Mouse (Mus musculus) kidney, postnatal 14 days (tissue): ENCODE data around the gene Gm5934.
"Not testable (repeated sequence)": the region's sequence is repeated elsewhere in the genome, so short reads cannot be mapped to it uniquely, and the experiment has no call there.

ENCODE experiments used
- DNase-seq: peaks from one replicate; pipeline ENCODE4 v3.0.0; 2022; ENCODE audit warnings: mixed read lengths

Gene Gm5934

GRCm38 (mm10) chrX:24500660-24501059, at the start of gene Gm5934:
Gene Gm5934 (minus strand): TSS chrX:24500760.
- not testable (repeated sequence) for DNase-seq
